Mouse (Mus musculus): ENCODE measurements around the gene Unc119. TPM values are rescaled to one million over a fixed set of nuclear protein-coding genes. Genes with fewer than 3 reads are reported as not detected.
A peak's percentile ranks its signal among the peaks of the same experiment; 100 is the strongest.

Unc119 gene
- total and polyA plus RNA-seq, 2 experiments from 2014 or later = 82.0 to 125 TPM

DNA sequence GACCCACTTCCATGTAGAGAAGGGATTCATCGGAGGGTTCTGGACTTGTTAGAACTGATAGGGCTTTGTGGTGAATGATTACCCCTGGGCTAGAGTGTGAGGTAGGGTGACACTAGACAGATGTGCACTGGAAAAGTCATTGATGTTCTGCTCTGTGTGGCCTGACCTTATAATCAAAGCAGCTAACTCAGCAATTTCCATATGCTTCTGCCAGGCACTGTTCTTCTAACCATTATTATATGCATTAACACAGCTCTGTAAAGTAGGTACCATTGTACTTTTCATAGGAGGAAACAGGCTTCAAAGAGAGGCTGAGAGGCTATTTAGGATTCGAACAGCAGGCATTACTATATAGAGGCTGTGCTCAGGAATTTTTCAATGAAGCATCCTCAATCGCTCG is 16.1 kb upstream of the Unc119 start:
- TF ChIP-seq CTCF (IDR thresholded peaks at IDR 0.05; ENCODE audit: low read depth) = no peak
- no peaks in the 10 kb centered on the region for H3K27me3 ChIP-seq (ENCODE audit: insufficient read depth, low read length)
- H3K4me1 ChIP-seq (ENCODE audit: insufficient read depth, low read length) = peaks cover 8% of the 10 kb centered on the region
- no peak overlapping the region for H3K9ac ChIP-seq (replicated peaks; ENCODE audit: low read length)
- ATAC-seq (no peak), DNase-seq (ENCODE audit: low spot score) (no peak)
- H3K27ac ChIP-seq = no peak overlapping the region
- no peaks in the 10 kb centered on the region for H3K36me3 ChIP-seq (ENCODE audit: insufficient read depth, low read length)
- H3K9me3 ChIP-seq (ENCODE audit: low read length) = no peaks in the 10 kb centered on the region
- no peak overlapping the region for H3K4me2 ChIP-seq (ENCODE audit: low read depth, low read length)
- no peak overlapping the region for H3K4me3 ChIP-seq (ENCODE audit: low read length)
- 88% methylated on average over 4 of the region's 4 CpGs for WGBS

DNA sequence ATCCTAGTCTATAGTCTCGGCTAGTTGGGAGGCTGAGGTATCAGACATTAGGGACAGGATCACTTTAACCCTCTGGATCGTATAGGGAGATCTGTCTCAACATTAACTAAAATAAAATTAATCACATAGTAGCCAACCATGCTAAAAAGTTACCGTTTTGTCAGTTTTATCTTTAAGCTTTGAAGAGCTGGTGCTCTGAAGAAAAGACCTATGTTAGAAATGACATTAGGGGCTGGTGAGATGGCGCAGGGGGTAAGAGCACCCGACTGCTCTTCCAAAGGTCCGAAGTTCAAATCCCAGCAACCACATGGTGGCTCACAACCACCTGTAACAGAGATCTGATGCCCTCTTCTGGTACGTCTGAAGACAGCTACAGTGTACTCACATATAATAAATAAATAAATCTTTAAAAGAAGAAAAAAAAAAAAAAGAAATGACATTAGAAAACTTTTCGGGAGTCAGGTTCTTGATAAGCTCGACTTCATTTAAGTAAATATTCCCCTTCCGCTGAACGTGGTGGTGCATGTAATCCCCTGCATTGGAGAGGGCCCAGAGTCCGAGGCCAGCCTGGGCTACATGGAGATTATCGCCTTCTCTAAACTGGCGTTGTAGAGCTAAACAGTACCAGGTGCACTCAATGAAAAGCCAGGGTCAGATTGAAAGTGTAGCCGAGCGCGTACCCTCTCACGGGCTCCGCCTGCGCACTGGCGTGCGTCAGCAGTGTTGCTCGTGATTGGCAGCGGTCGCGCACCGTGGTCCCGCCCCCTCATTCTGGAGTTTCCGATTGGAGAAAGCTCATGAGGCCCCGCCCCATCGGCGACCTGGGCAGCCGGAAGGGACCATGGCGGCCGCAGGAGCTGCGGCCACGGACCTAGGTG is 15.4 kb upstream of the Unc119 start, which contains the start of gene Pigs:
Gene Pigs, plus strand, starts transcription at position 782 of the 878 bp plus-strand sequence.
- Histone ChIP-seq H3K4me1 (ENCODE audit: insufficient read depth, low read length) (peaks cover 8% of the 10 kb centered on the region), H3K27ac (peak within 1 kb of the TSS; percentile 43), H3K27me3 (ENCODE audit: insufficient read depth, low read length) (no peaks in the 10 kb centered on the region), H3K9me3 (ENCODE audit: low read length) (no peaks in the 10 kb centered on the region), H3K4me2 (ENCODE audit: low read depth, low read length) (peak within 1 kb of the TSS; percentile 88), H3K36me3 (ENCODE audit: insufficient read depth, low read length) (no peaks in the 10 kb centered on the region), H3K9ac (replicated peaks; ENCODE audit: low read length) (peak within 1 kb of the TSS; percentile 85), H3K4me3 (ENCODE audit: low read length) (peak within 1 kb of the TSS; percentile 81)
- peak; percentile 37 for TF ChIP-seq CTCF (IDR thresholded peaks at IDR 0.05; ENCODE audit: low read depth)
- ATAC-seq = peak; percentile 95
- WGBS = 12% methylated on average over 35 of the region's 37 CpGs
- peak; percentile 98 for DNase-seq (ENCODE audit: low spot score)

DNA sequence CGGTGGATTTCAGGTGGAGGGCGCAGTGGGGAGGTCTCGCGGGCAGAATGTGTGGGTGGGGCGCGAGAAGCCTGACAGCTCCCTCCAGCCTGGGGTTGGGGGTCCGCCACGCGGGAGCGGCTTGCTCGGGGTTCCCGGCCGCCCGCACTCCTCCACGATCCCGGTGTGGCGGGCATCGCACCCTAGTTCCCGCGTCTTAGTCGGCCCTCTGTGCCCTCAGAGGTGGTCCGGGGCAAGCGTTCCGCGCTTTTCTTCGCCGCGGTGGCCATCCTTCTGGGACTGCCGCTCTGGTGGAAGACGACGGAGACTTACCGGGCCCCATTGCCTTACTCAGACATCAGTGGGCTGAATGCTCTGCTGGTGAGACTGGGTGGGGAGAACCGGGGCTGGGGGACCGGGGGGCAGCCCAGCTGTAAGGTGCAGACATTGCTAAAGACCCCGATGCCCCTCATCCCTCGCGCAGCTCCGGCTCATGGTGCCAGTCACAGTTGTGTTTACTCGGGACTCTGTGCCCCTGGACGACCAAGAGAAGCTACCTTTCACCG is 14.7 kb upstream of the Unc119 start:
- no peaks in the 10 kb centered on the region for H3K27me3 ChIP-seq (ENCODE audit: insufficient read depth, low read length)

DNA sequence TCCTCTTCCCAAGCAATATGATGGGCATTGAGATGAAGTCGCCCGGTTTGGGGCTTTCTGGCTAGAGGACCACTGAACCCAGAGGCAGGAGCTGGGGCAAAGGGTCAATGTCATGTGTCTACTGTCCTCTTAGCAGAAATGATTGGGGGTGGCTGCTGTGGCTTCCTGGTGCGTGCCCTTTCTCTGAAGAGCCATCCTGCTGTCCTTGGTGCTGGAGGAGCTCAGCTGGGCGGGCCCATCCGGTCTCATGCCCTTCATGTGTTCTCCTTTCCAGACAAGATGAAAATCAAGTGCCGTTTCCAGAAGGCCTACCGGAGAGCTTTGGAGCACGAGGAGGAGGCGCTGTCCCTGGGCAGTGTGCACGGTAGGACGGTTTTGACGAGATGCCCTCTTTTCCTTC is 10.6 kb upstream of the Unc119 start:
- 93% methylated on average over 12 of the region's 12 CpGs for WGBS

More for the DNA sequence above, 14.7 kb upstream of the Unc119 start:
- Histone ChIP-seq H3K36me3 (ENCODE audit: insufficient read depth, low read length) (peaks cover 4% of the 10 kb centered on the region; the same call in 1 of the 2 replicates), H3K9ac (replicated peaks; ENCODE audit: low read length) (peak overlapping the region; percentile 85), H3K4me3 (ENCODE audit: low read length) (peak overlapping the region; percentile 81), H3K4me1 (ENCODE audit: insufficient read depth, low read length) (peaks cover 8% of the 10 kb centered on the region), H3K9me3 (ENCODE audit: low read length) (no peaks in the 10 kb centered on the region), H3K4me2 (ENCODE audit: low read depth, low read length) (peak overlapping the region; percentile 88), H3K27ac (peak overlapping the region; percentile 43)
- TF ChIP-seq CTCF (IDR thresholded peaks at IDR 0.05; ENCODE audit: low read depth) = no peak
- under 1% methylated on average over 35 of the region's 41 CpGs for WGBS
- no peak for DNase-seq (ENCODE audit: low spot score)
- peak; percentile 69 for ATAC-seq

DNA sequence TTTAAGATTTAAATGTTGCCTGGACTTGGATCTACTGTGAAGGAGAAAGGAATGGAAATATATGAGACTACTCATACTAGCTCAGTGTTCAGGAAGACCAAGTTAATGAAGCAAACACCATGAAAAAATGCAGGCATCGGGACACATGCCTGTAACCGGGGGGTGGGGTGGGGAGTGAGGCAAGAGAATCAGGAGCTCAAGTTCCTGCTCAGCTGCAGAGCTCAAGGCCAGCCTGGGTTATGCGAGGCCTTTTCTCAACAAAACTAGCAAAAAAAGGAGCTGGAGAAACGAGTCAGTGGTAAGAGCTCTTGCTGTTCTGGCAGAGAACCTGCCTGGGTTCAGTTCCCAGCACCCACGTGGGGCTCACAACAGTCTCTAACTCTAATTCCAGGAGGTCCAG is 9.3 kb upstream of the Unc119 start:
- Histone ChIP-seq H3K9me3 (ENCODE audit: low read length) (no peaks in the 10 kb centered on the region), H3K9ac (replicated peaks; ENCODE audit: low read length) (no peak overlapping the region), H3K27me3 (ENCODE audit: insufficient read depth, low read length) (no peaks in the 10 kb centered on the region), H3K27ac (no peak overlapping the region), H3K36me3 (ENCODE audit: insufficient read depth, low read length) (peaks cover 22% of the 10 kb centered on the region), H3K4me2 (ENCODE audit: low read depth, low read length) (no peak overlapping the region), H3K4me1 (ENCODE audit: insufficient read depth, low read length) (no peaks in the 10 kb centered on the region), H3K4me3 (ENCODE audit: low read length) (no peak overlapping the region)
- DNase-seq (ENCODE audit: low spot score) (no peak), ATAC-seq (no peak)
- 96% methylated on average over 5 of the region's 5 CpGs for WGBS
- no peak for TF ChIP-seq CTCF (IDR thresholded peaks at IDR 0.05; ENCODE audit: low read depth)

More for the DNA sequence above, 10.6 kb upstream of the Unc119 start:
- TF ChIP-seq CTCF (IDR thresholded peaks at IDR 0.05; ENCODE audit: low read depth) = no peak
- H3K27me3 ChIP-seq (ENCODE audit: insufficient read depth, low read length) = no peaks in the 10 kb centered on the region
- ATAC-seq (no peak), DNase-seq (ENCODE audit: low spot score) (no peak)
- no peak overlapping the region for H3K4me3 ChIP-seq (ENCODE audit: low read length)
- no peaks in the 10 kb centered on the region for H3K4me1 ChIP-seq (ENCODE audit: insufficient read depth, low read length)
- H3K27ac ChIP-seq = no peak overlapping the region
- H3K9ac ChIP-seq (replicated peaks; ENCODE audit: low read length) = no peak overlapping the region
- H3K36me3 ChIP-seq (ENCODE audit: insufficient read depth, low read length) = peaks cover 18% of the 10 kb centered on the region
- H3K4me2 ChIP-seq (ENCODE audit: low read depth, low read length) = no peak overlapping the region
- no peaks in the 10 kb centered on the region for H3K9me3 ChIP-seq (ENCODE audit: low read length)

DNA sequence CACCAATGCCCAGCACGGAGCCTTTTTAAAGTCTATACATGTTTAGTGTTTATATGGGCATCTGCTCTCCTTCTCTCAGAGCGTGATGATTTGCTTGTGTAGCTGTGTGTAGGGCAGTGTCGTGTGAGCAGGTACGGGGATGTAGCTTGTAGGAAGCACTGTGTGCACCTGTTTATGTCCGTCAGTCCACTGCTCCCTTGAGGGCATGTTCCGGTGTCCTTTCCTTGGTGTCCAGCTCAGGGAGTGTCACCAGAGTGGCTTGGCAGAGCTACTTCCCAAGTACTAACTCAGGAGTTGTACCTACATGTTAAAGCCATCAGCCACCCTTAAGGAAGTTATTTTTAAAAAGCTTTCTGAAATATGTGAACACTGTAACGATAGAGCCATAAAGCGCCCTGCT is 6.2 kb upstream of the Unc119 start:
- TF ChIP-seq CTCF (IDR thresholded peaks at IDR 0.05; ENCODE audit: low read depth) = no peak
- no peaks in the 10 kb centered on the region for H3K27me3 ChIP-seq (ENCODE audit: insufficient read depth, low read length)
- no peaks in the 10 kb centered on the region for H3K9me3 ChIP-seq (ENCODE audit: low read length)
- DNase-seq (ENCODE audit: low spot score) (no peak), ATAC-seq (no peak)
- peaks cover 46% of the 10 kb centered on the region for H3K36me3 ChIP-seq (ENCODE audit: insufficient read depth, low read length)
- H3K4me1 ChIP-seq (ENCODE audit: insufficient read depth, low read length) = no peaks in the 10 kb centered on the region
- H3K4me3 ChIP-seq (ENCODE audit: low read length) = no peak overlapping the region
- H3K27ac ChIP-seq = no peak overlapping the region
- no peak overlapping the region for H3K9ac ChIP-seq (replicated peaks; ENCODE audit: low read length)
- 96% methylated on average over 8 of the region's 8 CpGs for WGBS
- H3K4me2 ChIP-seq (ENCODE audit: low read depth, low read length) = no peak overlapping the region
